Mouse (Mus musculus): ENCODE measurements around the gene Kansl2.

DNA sequence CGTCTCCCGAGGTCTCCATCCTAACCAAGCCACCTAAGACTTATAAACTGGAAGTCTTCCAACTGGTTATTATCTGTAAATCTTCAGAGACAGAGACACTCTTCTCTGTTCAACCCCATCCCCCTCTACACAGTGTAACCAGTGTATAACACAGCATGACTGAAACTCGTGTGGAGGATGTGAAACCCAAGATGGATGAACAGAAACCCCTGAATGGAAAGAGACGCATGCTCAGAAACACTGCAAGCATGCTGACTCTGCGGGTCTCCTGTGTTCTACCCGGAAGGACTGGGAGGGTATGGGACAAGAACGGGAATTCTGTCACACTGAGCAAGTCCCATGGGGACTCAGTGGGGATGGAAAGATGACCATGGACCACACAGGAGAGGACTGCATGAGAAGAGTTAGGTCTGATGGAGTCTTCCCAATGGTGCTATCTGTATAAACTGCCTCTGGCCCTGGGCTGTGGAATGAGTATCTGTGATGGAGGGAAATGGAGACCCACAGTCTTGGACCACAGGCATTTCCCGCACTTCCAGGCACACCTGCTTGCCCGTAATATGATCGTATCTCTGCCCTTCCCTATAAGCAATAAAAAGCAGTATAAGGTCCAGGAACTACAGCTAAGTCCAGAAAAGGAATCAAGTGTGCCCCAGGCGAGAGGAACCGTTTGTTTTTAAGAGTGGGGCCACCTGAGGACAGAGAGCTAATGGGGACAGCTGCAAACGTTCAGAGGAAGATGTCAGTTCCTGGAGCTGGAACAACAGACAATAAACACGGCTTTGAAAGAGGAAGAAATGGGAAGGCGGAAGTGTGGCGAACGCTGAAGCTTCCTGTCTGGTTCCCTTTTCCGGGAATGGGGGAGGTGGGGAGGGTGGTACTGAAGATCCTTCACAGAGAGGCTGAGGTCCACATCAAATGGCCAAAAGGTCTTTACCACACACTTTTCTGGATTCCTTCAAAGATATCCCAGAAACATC, 49.9 kb downstream of the Kansl2 start:
- TF ChIP-seq CTCF (IDR thresholded peaks at IDR 0.05; ENCODE audit: control insufficient read depth, insufficient read depth, insufficient read length) (no peak), MAX (IDR thresholded peaks at IDR 0.05) (no peak), CEBPB (IDR thresholded peaks at IDR 0.05; ENCODE audit: low read depth) (no peak), USF1 (IDR thresholded peaks at IDR 0.05; ENCODE audit: low read depth) (no peak)

Data from C2C12 (cell line).